Mouse (Mus musculus) lung, embryonic 16.5 days (tissue): ENCODE data around the gene Edil3. TPM values are rescaled to one million over a fixed set of nuclear protein-coding genes. Genes with fewer than 3 reads are reported as not detected.

ENCODE experiments used
- ATAC-seq: fragments of 200-750 bp; cut with Nextera tagmentation; 2 replicates; pipeline ENCODE4 v1.8.0; 2017; ENCODE audit warnings: low read depth, mild to moderate bottlenecking, moderate library complexity
- H3K27ac ChIP-seq: fragments of 300-500 bp; sonication (generic); 2 replicates; pipeline ENCODE4 v1.5.1; 2014; ENCODE audit warnings: mild to moderate bottlenecking, control low read depth, low read length
- H3K27me3 ChIP-seq: fragments of 300-500 bp; sonication (generic); 2 replicates; pipeline ENCODE4 v1.6.1; 2014; ENCODE audit warnings: low read depth, low read length, mixed read lengths; ENCODE audit not compliant: control insufficient read depth, insufficient read depth
- H3K36me3 ChIP-seq: fragments of 300-500 bp; sonication (generic); 2 replicates; pipeline ENCODE4 v1.6.1; 2014; ENCODE audit warnings: low read length; ENCODE audit not compliant: control insufficient read depth, insufficient read depth
- H3K4me1 ChIP-seq: fragments of 300-500 bp; sonication (generic); replicated peaks from 2 replicates; pipeline ENCODE4 v1.6.1; 2014; ENCODE audit warnings: low read length, mixed read lengths; ENCODE audit not compliant: control insufficient read depth, insufficient read depth
- H3K4me2 ChIP-seq: fragments of 300-500 bp; sonication (generic); 2 replicates; pipeline ENCODE4 v1.6.1; 2014; ENCODE audit warnings: low read depth, low read length, control low read depth
- H3K4me3 ChIP-seq: fragments of 300-500 bp; sonication (generic); 2 replicates; pipeline ENCODE4 v1.5.1; 2014; ENCODE audit warnings: mild to moderate bottlenecking, low read length, control low read depth
- H3K9ac ChIP-seq: fragments of 300-500 bp; sonication (generic); 2 replicates; pipeline ENCODE4 v1.6.1; 2014; ENCODE audit warnings: low read length, control low read depth
- H3K9me3 ChIP-seq: fragments of 300-500 bp; sonication (generic); 2 replicates; pipeline ENCODE4 v1.6.1; 2016; ENCODE audit warnings: low read length; ENCODE audit not compliant: control insufficient read depth
- WGBS: fragments of 180-500 bp; shearing (Covaris S2); extraction: QIAGEN DNeasy Blood & Tissue Kit; methylation state at CpG from one replicate; pipeline ENCODE4 v1.1.7; 2014; 5-methylcytosine and 5-hydroxymethylcytosine counted together
- polyA plus RNA-seq: library from polyadenylated mRNA; unstranded; fragments of >200 nt; fragmentation: Nextera tagmentation; extraction: Ambion mirVana; gene quantifications from 2 replicates; pipeline ENCODE4 v1.2.1, GENCODE M21; 2015

Edil3 gene
- 9.4 and 9.7 TPM in 2 replicates for polyA plus RNA-seq

DNA sequence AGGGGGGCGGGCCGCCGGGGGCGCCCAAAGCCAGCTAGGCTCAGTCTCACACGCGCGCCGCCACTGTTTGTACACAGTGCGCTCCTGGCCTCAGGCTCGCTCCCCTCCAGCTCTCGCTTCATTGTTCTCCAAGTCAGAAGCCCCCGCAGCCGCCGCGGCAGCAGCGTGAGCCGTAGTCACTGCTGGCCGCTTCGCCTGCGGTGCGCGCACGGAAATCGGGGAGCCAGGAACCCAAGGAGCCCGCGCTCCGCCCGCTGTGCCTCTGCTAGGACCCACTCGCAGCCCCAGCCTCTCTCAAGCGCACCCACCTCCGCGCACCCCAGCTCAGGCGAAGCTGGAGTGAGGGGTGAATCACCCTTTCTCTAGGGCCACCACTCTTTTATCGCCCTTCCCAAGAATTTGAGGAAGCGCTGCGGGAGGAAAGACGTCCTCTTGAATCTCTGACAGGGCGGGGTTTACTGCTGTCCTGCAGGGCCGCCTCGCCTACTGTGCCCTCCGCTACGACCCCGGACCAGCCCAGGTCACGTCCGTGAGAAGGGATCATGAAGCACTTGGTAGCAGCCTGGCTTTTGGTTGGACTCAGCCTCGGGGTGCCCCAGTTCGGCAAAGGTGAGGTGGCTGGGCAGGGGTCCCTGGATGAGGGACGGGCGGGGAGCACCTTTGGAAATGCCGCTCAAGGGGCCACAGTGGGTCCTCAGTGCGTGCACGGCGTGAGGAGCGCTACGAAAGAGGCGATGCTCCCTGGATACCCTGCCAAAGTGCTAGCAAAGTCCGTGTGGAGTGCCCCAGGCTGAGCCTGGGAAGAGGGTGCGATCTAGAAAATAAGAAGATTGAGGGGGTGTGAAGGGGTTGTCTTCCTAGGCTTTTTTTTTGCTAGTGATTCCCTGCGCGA, at the start of gene Edil3:
Edil3 (plus strand) TSS at position 33 of the 892 bp plus-strand sequence.
- ATAC-seq = peak; percentile 87

DNA sequence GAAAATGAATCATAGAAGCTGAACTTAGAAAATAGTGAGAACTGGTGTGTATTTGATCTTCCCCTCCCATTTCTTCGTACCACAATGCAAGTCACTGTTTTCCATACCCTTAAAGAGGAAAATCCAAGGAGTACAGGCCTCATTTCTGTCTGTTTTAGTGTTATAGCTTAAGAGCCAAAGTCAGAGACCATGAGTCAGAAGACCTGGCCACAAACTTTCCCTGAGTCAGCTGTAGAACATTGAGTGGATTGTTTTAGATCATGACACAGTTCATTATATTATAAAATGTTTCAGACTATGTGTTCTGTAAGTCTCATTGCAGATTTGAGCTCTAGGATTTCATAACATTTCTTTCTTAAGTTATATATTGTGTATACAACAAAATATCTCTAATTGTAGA, 22.1 kb upstream of the Edil3 start:
- no peak overlapping the region for H3K9ac ChIP-seq
- ATAC-seq = no peak
- H3K36me3 ChIP-seq = no peaks in the 10 kb centered on the region
- no peak overlapping the region for H3K4me3 ChIP-seq
- no peak overlapping the region for H3K27ac ChIP-seq
- H3K9me3 ChIP-seq = no peaks in the 10 kb centered on the region
- H3K4me2 ChIP-seq = no peak overlapping the region
- no peaks in the 10 kb centered on the region for H3K27me3 ChIP-seq
- WGBS = 71% methylated on average over 1 of the region's 1 CpGs
- no peaks in the 10 kb centered on the region for H3K4me1 ChIP-seq

More for the DNA sequence above, at the start of gene Edil3:
- Histone ChIP-seq H3K9ac (peak within 1 kb of the TSS; percentile 83), H3K4me1 (peaks cover 2% of the 10 kb centered on the region; the same call in 1 of the 2 replicates), H3K9me3 (no peaks in the 10 kb centered on the region), H3K36me3 (no peaks in the 10 kb centered on the region), H3K27ac (no peak within 1 kb of the TSS; the same call in 1 of the 2 replicates), H3K4me2 (peak within 1 kb of the TSS; percentile 98), H3K27me3 (peaks cover 5% of the 10 kb centered on the region), H3K4me3 (peak within 1 kb of the TSS; percentile 78)
- under 1% methylated on average over 58 of the region's 60 CpGs for WGBS

DNA sequence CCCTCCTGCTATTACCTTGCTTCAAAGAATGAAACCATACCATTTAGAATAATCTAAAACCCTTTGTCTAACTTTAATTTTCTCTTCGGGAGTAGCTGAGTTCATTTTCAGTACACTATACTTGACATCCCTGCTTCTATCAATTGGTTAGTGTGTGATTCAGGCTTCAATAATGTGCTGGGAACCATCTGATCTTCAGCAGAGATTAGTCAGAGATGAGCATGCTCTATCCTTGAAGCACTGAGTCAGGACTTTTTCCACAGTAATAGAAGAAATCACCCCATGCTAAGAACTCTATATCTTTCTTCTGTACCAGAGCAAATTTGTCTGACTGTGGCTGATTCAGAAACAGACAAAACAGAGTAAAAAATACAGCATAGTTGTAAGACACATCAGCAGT, 20.3 kb upstream of the Edil3 start:
- 91% methylated on average over 1 of the region's 1 CpGs for whole genome bisulfite sequencing
- ATAC-seq = no peak

DNA sequence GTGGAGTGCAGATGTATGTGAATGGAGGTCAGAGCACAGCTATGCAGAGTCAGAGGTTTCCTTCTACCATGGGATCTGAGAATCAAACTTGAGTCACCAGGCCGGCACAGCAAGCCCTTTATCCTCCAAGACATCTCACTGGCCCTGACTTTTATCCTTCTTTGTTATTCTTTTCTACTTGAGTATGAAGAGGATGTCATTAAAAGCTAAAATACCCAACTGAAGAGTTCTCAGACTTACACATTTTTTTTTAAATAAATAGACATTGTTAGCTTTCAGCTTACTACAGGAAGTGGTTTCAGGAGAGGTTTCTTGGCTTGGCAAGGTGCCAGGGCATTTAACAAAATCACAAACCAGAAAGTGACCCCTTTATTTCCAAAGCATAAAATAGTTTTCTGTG, 15.4 kb upstream of the Edil3 start:
- Histone ChIP-seq H3K27ac (no peak overlapping the region), H3K27me3 (no peaks in the 10 kb centered on the region), H3K9ac (no peak overlapping the region), H3K4me3 (no peak overlapping the region), H3K4me2 (no peak overlapping the region), H3K9me3 (no peaks in the 10 kb centered on the region), H3K4me1 (peaks cover 3% of the 10 kb centered on the region; the same call in 1 of the 2 replicates), H3K36me3 (no peaks in the 10 kb centered on the region)
- ATAC-seq = peak; percentile 85
- 9% methylated on average over 1 of the region's 1 CpGs for WGBS

More for the DNA sequence above, 20.3 kb upstream of the Edil3 start:
- Histone ChIP-seq H3K9me3 (no peaks in the 10 kb centered on the region), H3K36me3 (no peaks in the 10 kb centered on the region), H3K4me2 (no peak overlapping the region), H3K4me1 (peaks cover 3% of the 10 kb centered on the region; the same call in 1 of the 2 replicates), H3K27ac (no peak overlapping the region), H3K9ac (no peak overlapping the region), H3K27me3 (no peaks in the 10 kb centered on the region), H3K4me3 (no peak overlapping the region)

DNA sequence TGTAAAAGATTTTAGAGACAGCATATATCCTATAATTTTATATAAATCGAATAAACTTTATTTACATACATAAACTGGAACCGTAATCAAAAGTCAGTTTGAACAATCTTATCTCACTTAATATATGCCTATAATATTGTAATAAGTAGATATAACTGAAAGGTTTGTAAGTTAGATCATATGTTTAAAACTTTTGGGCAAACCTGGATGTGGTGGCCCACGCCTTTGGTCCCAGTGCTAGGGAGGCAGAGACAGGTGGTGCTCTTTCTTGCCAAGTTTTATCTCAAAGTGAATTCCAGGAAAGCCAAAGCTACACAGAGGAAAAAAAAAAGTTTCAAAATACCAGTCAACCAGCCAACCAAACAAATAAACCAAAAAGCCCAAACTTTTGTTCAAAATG, 15.0 kb upstream of the Edil3 start:
- ATAC-seq = 0 out of 2 replicates have a peak, but pooled peaks have one; percentile 10
- no peak overlapping the region for H3K9ac ChIP-seq
- no peaks in the 10 kb centered on the region for H3K36me3 ChIP-seq
- no peak overlapping the region for H3K4me3 ChIP-seq
- no peaks in the 10 kb centered on the region for H3K9me3 ChIP-seq
- no peak overlapping the region for H3K27ac ChIP-seq
- no peak overlapping the region for H3K4me2 ChIP-seq
- H3K27me3 ChIP-seq = no peaks in the 10 kb centered on the region
- WGBS = 61% methylated on average over 3 of the region's 3 CpGs
- peaks cover 3% of the 10 kb centered on the region; the same call in 1 of the 2 replicates for H3K4me1 ChIP-seq

DNA sequence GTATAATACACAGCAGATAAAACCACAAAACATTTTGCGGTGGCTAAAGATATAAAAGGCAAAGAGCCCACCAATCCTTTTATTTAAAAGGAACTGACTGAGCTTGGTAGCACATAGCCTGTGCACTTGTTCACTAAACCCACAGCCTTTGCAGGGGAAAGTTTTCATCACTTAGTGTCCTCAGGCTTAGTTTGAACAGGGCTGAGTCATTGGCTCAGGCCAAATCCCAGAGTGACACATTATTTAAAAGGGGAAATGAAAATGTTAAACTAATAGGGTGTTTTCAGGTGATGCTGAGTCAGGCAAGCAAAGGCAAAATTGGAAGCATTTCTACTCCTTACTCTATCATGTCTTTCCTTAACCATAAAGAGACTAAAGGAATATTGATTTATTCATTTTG, 11.2 kb upstream of the Edil3 start:
- Histone ChIP-seq H3K4me2 (no peak overlapping the region), H3K36me3 (no peaks in the 10 kb centered on the region), H3K27ac (no peak overlapping the region), H3K4me1 (peaks cover 3% of the 10 kb centered on the region; the same call in 1 of the 2 replicates), H3K9ac (no peak overlapping the region), H3K4me3 (no peak overlapping the region), H3K9me3 (no peaks in the 10 kb centered on the region), H3K27me3 (no peaks in the 10 kb centered on the region)
- ATAC-seq = no peak
- 73% methylated on average over 1 of the region's 1 CpGs for WGBS

DNA sequence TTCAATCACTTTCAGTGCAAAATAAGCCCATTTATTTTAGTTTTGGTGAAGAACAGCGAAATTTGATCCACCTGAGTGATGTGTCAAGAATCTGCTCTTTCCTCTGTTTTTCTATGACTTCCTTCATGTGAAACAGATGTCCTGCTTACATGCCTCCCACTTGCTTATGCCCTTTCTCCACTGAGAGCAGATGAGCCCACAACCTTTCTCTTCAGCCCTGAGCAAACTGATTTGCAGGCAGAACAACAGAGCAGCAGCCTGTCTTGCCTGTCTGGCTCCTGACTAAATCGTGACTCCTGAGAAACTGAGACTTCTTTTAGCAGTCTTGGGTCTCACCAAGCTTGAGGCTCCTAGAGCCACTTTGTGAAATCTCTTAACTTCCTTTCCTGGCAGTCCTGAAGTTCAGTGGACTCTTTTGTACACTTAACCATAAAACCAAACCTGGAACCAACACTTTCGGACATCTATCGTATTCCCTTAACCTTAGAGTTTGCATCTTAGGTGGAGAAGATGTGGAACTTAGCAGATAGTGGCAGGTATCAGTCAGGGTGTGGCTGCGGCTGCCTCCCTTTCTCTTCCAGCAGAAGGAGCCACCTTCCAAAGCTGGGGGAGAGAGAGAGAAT, 475 bp upstream of the Edil3 start:
- no peak overlapping the region for H3K27ac ChIP-seq
- H3K4me2 ChIP-seq = peak overlapping the region; percentile 98
- no peak for ATAC-seq
- H3K36me3 ChIP-seq = no peaks in the 10 kb centered on the region
- peak overlapping the region; percentile 78 for H3K4me3 ChIP-seq
- H3K4me1 ChIP-seq = peaks cover 2% of the 10 kb centered on the region; the same call in 1 of the 2 replicates
- 21% methylated on average over 5 of the region's 5 CpGs for WGBS
- H3K9me3 ChIP-seq = no peaks in the 10 kb centered on the region
- peaks cover 5% of the 10 kb centered on the region for H3K27me3 ChIP-seq
- H3K9ac ChIP-seq = no peak overlapping the region; the same call in 1 of the 2 replicates

- H3K4me1 ChIP-seq = peaks cover 2% of the 10 kb centered on the region; the same call in 1 of the 2 replicates
- peaks cover 5% of the 10 kb centered on the region for H3K27me3 ChIP-seq
- peak overlapping the region; percentile 83 for H3K9ac ChIP-seq
- H3K4me3 ChIP-seq = peak overlapping the region; percentile 78
- 21% methylated on average over 10 of the region's 10 CpGs for WGBS
- no peak for ATAC-seq
- H3K9me3 ChIP-seq = no peaks in the 10 kb centered on the region
- no peaks in the 10 kb centered on the region for H3K36me3 ChIP-seq
- peak overlapping the region; percentile 98 for H3K4me2 ChIP-seq
- no peak overlapping the region for H3K27ac ChIP-seq
Measured at GRCm38 (mm10) chr13:88822332-88822895, 1.1 kb downstream of the Edil3 start.
